Mouse (Mus musculus) liver, embryonic 13.5 days (tissue): ENCODE results near the gene Plcl1. TPM values are rescaled to one million over a fixed set of nuclear protein-coding genes. Genes with fewer than 3 reads are reported as not detected.

Experiments used
- ATAC-seq: fragments of 200-750 bp; cut with Nextera tagmentation; 2 replicates; pipeline ENCODE4 v1.8.0; 2017; ENCODE audit warnings: low read depth, mild to moderate bottlenecking, moderate number of reproducible peaks, moderate library complexity
- DNase-seq: peaks from one replicate; pipeline ENCODE4 v3.0.0; 2022
- H3K27ac ChIP-seq: fragments of 300-500 bp; sonication (generic); 2 replicates; pipeline ENCODE4 v1.5.1; 2015; ENCODE audit warnings: moderate library complexity, mild to moderate bottlenecking, inconsistent platforms
- H3K27me3 ChIP-seq: fragments of 300-500 bp; sonication (generic); 2 replicates; pipeline ENCODE4 v1.6.1; 2015; ENCODE audit warnings: mild to moderate bottlenecking, inconsistent platforms
- H3K36me3 ChIP-seq: fragments of 300-500 bp; sonication (generic); 2 replicates; pipeline ENCODE4 v1.6.1; 2015; ENCODE audit warnings: mild to moderate bottlenecking, inconsistent platforms
- H3K4me1 ChIP-seq: fragments of 300-500 bp; sonication (generic); replicated peaks from 2 replicates; pipeline ENCODE4 v1.6.1; 2015; ENCODE audit warnings: inconsistent platforms
- H3K4me2 ChIP-seq: fragments of 300-500 bp; sonication (generic); 2 replicates; pipeline ENCODE4 v1.6.1; 2015; ENCODE audit warnings: inconsistent platforms, mild to moderate bottlenecking, moderate library complexity
- H3K4me3 ChIP-seq: fragments of 300-500 bp; sonication (generic); replicated peaks from 2 replicates; pipeline ENCODE4 v1.5.1; 2015; ENCODE audit warnings: mild to moderate bottlenecking, inconsistent platforms
- H3K9ac ChIP-seq: fragments of 300-500 bp; sonication (generic); 2 replicates; pipeline ENCODE4 v1.6.1; 2015; ENCODE audit warnings: mild to moderate bottlenecking, inconsistent platforms
- H3K9me3 ChIP-seq: fragments of 300-500 bp; sonication (generic); replicated peaks from 2 replicates; pipeline ENCODE4 v1.6.1; 2016; ENCODE audit warnings: inconsistent platforms
- WGBS: fragments of 180-500 bp; shearing (Covaris S2); methylation state at CpG from one replicate; pipeline ENCODE4 v1.1.7; 2015; ENCODE audit not compliant: insufficient replicate concordance; 5-methylcytosine and 5-hydroxymethylcytosine counted together
- polyA plus RNA-seq: library from polyadenylated mRNA; unstranded; fragments of >200 nt; fragmentation: Nextera tagmentation; extraction: Ambion mirVana; gene quantifications from 2 replicates; pipeline ENCODE4 v1.2.1, GENCODE M21; 2015

Gene Plcl1
- polyA plus RNA-seq, 1 experiment from 2014 or later: 0.13 TPM

GRCm38 (mm10) chr1:55612759-55613328, 207.1 kb downstream of the Plcl1 start:
- H3K9me3 ChIP-seq: no peaks in the 10 kb centered on the region
- no peaks in the 10 kb centered on the region for H3K4me1 ChIP-seq
- 61% methylated on average over 6 of the region's 6 CpGs for WGBS
- H3K27ac ChIP-seq: no peak overlapping the region
- no peak overlapping the region for H3K4me3 ChIP-seq
- DNase-seq: no peak
- ATAC-seq: no peak
- no peaks in the 10 kb centered on the region for H3K36me3 ChIP-seq
- H3K27me3 ChIP-seq: no peaks in the 10 kb centered on the region
- H3K4me2 ChIP-seq: no peak overlapping the region
- H3K9ac ChIP-seq: no peak overlapping the region

GRCm38 (mm10) chr1:55617857-55618256, 212.1 kb downstream of the Plcl1 start:
- H3K9ac ChIP-seq: no peak overlapping the region
- H3K4me1 ChIP-seq: no peaks in the 10 kb centered on the region
- DNase-seq (no peak), ATAC-seq (no peak)
- 80% methylated on average over 2 of the region's 2 CpGs for WGBS
- H3K36me3 ChIP-seq: no peaks in the 10 kb centered on the region
- no peak overlapping the region for H3K27ac ChIP-seq
- H3K27me3 ChIP-seq: no peaks in the 10 kb centered on the region
- no peaks in the 10 kb centered on the region for H3K9me3 ChIP-seq
- H3K4me3 ChIP-seq: no peak overlapping the region
- no peak overlapping the region for H3K4me2 ChIP-seq

GRCm38 (mm10) chr1:55618617-55619286, 213.0 kb downstream of the Plcl1 start:
- Histone ChIP-seq H3K27me3 (no peaks in the 10 kb centered on the region), H3K4me1 (no peaks in the 10 kb centered on the region), H3K4me3 (no peak overlapping the region), H3K9me3 (no peaks in the 10 kb centered on the region), H3K27ac (no peak overlapping the region), H3K4me2 (no peak overlapping the region), H3K9ac (no peak overlapping the region), H3K36me3 (no peaks in the 10 kb centered on the region)
- DNase-seq: no peak
- WGBS: 26% methylated on average over 7 of the region's 7 CpGs
- ATAC-seq: no peak

- Histone ChIP-seq H3K4me2 (no peak overlapping the region), H3K4me1 (no peaks in the 10 kb centered on the region), H3K27me3 (no peaks in the 10 kb centered on the region), H3K9me3 (no peaks in the 10 kb centered on the region), H3K4me3 (no peak overlapping the region), H3K9ac (no peak overlapping the region), H3K27ac (no peak overlapping the region), H3K36me3 (no peaks in the 10 kb centered on the region)
- WGBS: 21% methylated on average over 1 of the region's 1 CpGs
- DNase-seq (no peak), ATAC-seq (no peak)
These were observed 225.8 kb downstream of the Plcl1 start for GRCm38 (mm10) chr1:55631496-55631895.

GRCm38 (mm10) chr1:55632024-55632423, 226.3 kb downstream of the Plcl1 start:
- Histone ChIP-seq H3K4me1 (no peaks in the 10 kb centered on the region), H3K9ac (no peak overlapping the region), H3K9me3 (no peaks in the 10 kb centered on the region), H3K27me3 (no peaks in the 10 kb centered on the region), H3K36me3 (no peaks in the 10 kb centered on the region), H3K4me2 (no peak overlapping the region), H3K27ac (no peak overlapping the region), H3K4me3 (no peak overlapping the region)
- DNase-seq (no peak), ATAC-seq (no peak)
- 55% methylated on average over 2 of the region's 2 CpGs for WGBS

GRCm38 (mm10) chr1:55633326-55633725, 227.6 kb downstream of the Plcl1 start:
- DNase-seq (no peak), ATAC-seq (no peak)
- Histone ChIP-seq H3K9ac (no peak overlapping the region), H3K4me1 (no peaks in the 10 kb centered on the region), H3K27me3 (no peaks in the 10 kb centered on the region), H3K27ac (no peak overlapping the region), H3K4me3 (no peak overlapping the region), H3K9me3 (no peaks in the 10 kb centered on the region), H3K4me2 (no peak overlapping the region), H3K36me3 (no peaks in the 10 kb centered on the region)
- WGBS: 61% methylated on average over 4 of the region's 4 CpGs

GRCm38 (mm10) chr1:55659518-55660210, 253.9 kb downstream of the Plcl1 start:
- Histone ChIP-seq H3K4me3 (no peak overlapping the region), H3K9me3 (no peaks in the 10 kb centered on the region), H3K27ac (no peak overlapping the region), H3K27me3 (no peaks in the 10 kb centered on the region), H3K9ac (no peak overlapping the region), H3K36me3 (no peaks in the 10 kb centered on the region), H3K4me1 (no peaks in the 10 kb centered on the region), H3K4me2 (no peak overlapping the region)
- ATAC-seq (no peak), DNase-seq (no peak)
- WGBS: 52% methylated on average over 8 of the region's 8 CpGs

GRCm38 (mm10) chr1:55661381-55661780, 255.7 kb downstream of the Plcl1 start:
- 67% methylated on average over 2 of the region's 2 CpGs for WGBS
- no peak overlapping the region for H3K27ac ChIP-seq
- no peak overlapping the region for H3K9ac ChIP-seq
- no peak overlapping the region for H3K4me3 ChIP-seq
- H3K27me3 ChIP-seq: no peaks in the 10 kb centered on the region
- H3K9me3 ChIP-seq: no peaks in the 10 kb centered on the region
- no peaks in the 10 kb centered on the region for H3K36me3 ChIP-seq
- no peak for DNase-seq
- H3K4me1 ChIP-seq: no peaks in the 10 kb centered on the region
- no peak overlapping the region for H3K4me2 ChIP-seq
- ATAC-seq: no peak

GRCm38 (mm10) chr1:55665137-55665827, 259.6 kb downstream of the Plcl1 start:
- no peak overlapping the region for H3K27ac ChIP-seq
- no peaks in the 10 kb centered on the region for H3K36me3 ChIP-seq
- H3K9me3 ChIP-seq: no peaks in the 10 kb centered on the region
- WGBS: 37% methylated on average over 10 of the region's 10 CpGs
- no peak for ATAC-seq
- no peaks in the 10 kb centered on the region for H3K27me3 ChIP-seq
- no peak for DNase-seq
- H3K4me1 ChIP-seq: no peaks in the 10 kb centered on the region
- H3K9ac ChIP-seq: no peak overlapping the region
- H3K4me2 ChIP-seq: no peak overlapping the region
- H3K4me3 ChIP-seq: no peak overlapping the region

GRCm38 (mm10) chr1:55665828-55666673, 260.3 kb downstream of the Plcl1 start:
- no peak overlapping the region for H3K4me3 ChIP-seq
- no peak overlapping the region for H3K4me2 ChIP-seq
- H3K4me1 ChIP-seq: no peaks in the 10 kb centered on the region
- no peaks in the 10 kb centered on the region for H3K36me3 ChIP-seq
- no peak overlapping the region for H3K27ac ChIP-seq
- no peak for DNase-seq
- no peak overlapping the region for H3K9ac ChIP-seq
- 47% methylated on average over 11 of the region's 11 CpGs for WGBS
- no peak for ATAC-seq
- no peaks in the 10 kb centered on the region for H3K27me3 ChIP-seq
- H3K9me3 ChIP-seq: no peaks in the 10 kb centered on the region

- 36% methylated on average over 5 of the region's 5 CpGs for WGBS
These were observed 261.1 kb downstream of the Plcl1 start for GRCm38 (mm10) chr1:55666798-55667197.

More at GRCm38 (mm10) chr1:55666798-55667197, 261.1 kb downstream of the Plcl1 start:
- Histone ChIP-seq H3K27ac (no peak overlapping the region), H3K4me2 (no peak overlapping the region), H3K27me3 (no peaks in the 10 kb centered on the region), H3K4me1 (no peaks in the 10 kb centered on the region), H3K4me3 (no peak overlapping the region), H3K9me3 (no peaks in the 10 kb centered on the region), H3K36me3 (no peaks in the 10 kb centered on the region), H3K9ac (no peak overlapping the region)
- no peak for ATAC-seq
- no peak for DNase-seq
